Mouse (Mus musculus) forebrain, embryonic 16.5 days (tissue): Measurements from ENCODE around the gene Arap1. TPM values are rescaled to one million over a fixed set of nuclear protein-coding genes. Genes with fewer than 3 reads are reported as not detected.

Source experiments
- ATAC-seq: fragments of 200-750 bp; cut with Nextera tagmentation; 2 replicates; pipeline ENCODE4 v1.8.0; 2017; ENCODE audit warnings: mild to moderate bottlenecking, moderate library complexity
- H3K27ac ChIP-seq: fragments of 300-500 bp; sonication (generic); 2 replicates; pipeline ENCODE4 v1.5.1; 2014; ENCODE audit warnings: low read length, control low read depth
- H3K27me3 ChIP-seq: fragments of 300-500 bp; sonication (generic); replicated peaks from 2 replicates; pipeline ENCODE4 v1.6.1; 2014; ENCODE audit warnings: low read length; ENCODE audit not compliant: control insufficient read depth, insufficient read depth
- H3K36me3 ChIP-seq: fragments of 300-500 bp; sonication (generic); 2 replicates; pipeline ENCODE4 v1.6.1; 2014; ENCODE audit not compliant: control insufficient read depth, insufficient read depth
- H3K4me1 ChIP-seq: fragments of 300-500 bp; sonication (generic); replicated peaks from 2 replicates; pipeline ENCODE4 v1.6.1; 2014; ENCODE audit warnings: low read length; ENCODE audit not compliant: control insufficient read depth, insufficient read depth
- H3K4me2 ChIP-seq: fragments of 300-500 bp; sonication (generic); 2 replicates; pipeline ENCODE4 v1.6.1; 2014; ENCODE audit warnings: mild to moderate bottlenecking, low read length, control low read depth
- H3K4me3 ChIP-seq: fragments of 300-500 bp; sonication (generic); replicated peaks from 2 replicates; pipeline ENCODE4 v1.5.1; 2014; ENCODE audit warnings: mild to moderate bottlenecking, low read length, control low read depth
- H3K9ac ChIP-seq: fragments of 300-500 bp; sonication (generic); replicated peaks from 2 replicates; pipeline ENCODE4 v1.6.1; 2014; ENCODE audit warnings: low read depth, low read length, control low read depth
- H3K9me3 ChIP-seq: fragments of 300-500 bp; sonication (generic); 2 replicates; pipeline ENCODE4 v1.6.1; 2016; ENCODE audit warnings: low read length; ENCODE audit not compliant: control insufficient read depth
- WGBS: fragments of 180-500 bp; shearing (Covaris S2); extraction: QIAGEN DNeasy Blood & Tissue Kit; methylation state at CpG from one replicate; pipeline ENCODE4 v1.1.7; 2014; 5-methylcytosine and 5-hydroxymethylcytosine counted together
- polyA plus RNA-seq: library from polyadenylated mRNA; unstranded; fragments of >200 nt; fragmentation: Nextera tagmentation; extraction: Ambion mirVana; gene quantifications from 2 replicates; pipeline ENCODE4 v1.2.1, GENCODE M21; 2015

Gene Arap1
- polyA plus RNA-seq, 1 experiment from 2014 or later: 8.8 TPM

- Histone ChIP-seq H3K4me2 (no peak overlapping the region), H3K4me1 (peaks cover 13% of the 10 kb centered on the region), H3K9me3 (no peaks in the 10 kb centered on the region), H3K27ac (no peak overlapping the region), H3K9ac (no peak overlapping the region), H3K4me3 (no peak overlapping the region), H3K36me3 (no peaks in the 10 kb centered on the region), H3K27me3 (no peaks in the 10 kb centered on the region)
- no peak for ATAC-seq
- 86% methylated on average over 4 of the region's 4 CpGs for WGBS
Measured at GRCm38 (mm10) chr7:101352404-101352803, 4.5 kb downstream of the Arap1 start.

- WGBS: 87% methylated on average over 5 of the region's 5 CpGs
Measured at GRCm38 (mm10) chr7:101354423-101354822, 6.6 kb downstream of the Arap1 start.

GRCm38 (mm10) chr7:101355551-101356100 is 7.8 kb downstream of the Arap1 start:
- H3K27ac ChIP-seq: no peak overlapping the region
- WGBS: 88% methylated on average over 6 of the region's 6 CpGs
- H3K9me3 ChIP-seq: no peaks in the 10 kb centered on the region
- no peaks in the 10 kb centered on the region for H3K36me3 ChIP-seq
- no peak overlapping the region for H3K9ac ChIP-seq
- H3K4me1 ChIP-seq: no peaks in the 10 kb centered on the region
- no peak overlapping the region for H3K4me3 ChIP-seq
- H3K27me3 ChIP-seq: no peaks in the 10 kb centered on the region
- no peak overlapping the region for H3K4me2 ChIP-seq
- ATAC-seq: no peak

More at GRCm38 (mm10) chr7:101354423-101354822, 6.6 kb downstream of the Arap1 start:
- no peak for ATAC-seq
- no peaks in the 10 kb centered on the region for H3K9me3 ChIP-seq
- H3K4me3 ChIP-seq: no peak overlapping the region
- no peak overlapping the region for H3K27ac ChIP-seq
- H3K9ac ChIP-seq: no peak overlapping the region
- no peak overlapping the region for H3K4me2 ChIP-seq
- H3K4me1 ChIP-seq: no peaks in the 10 kb centered on the region
- H3K27me3 ChIP-seq: no peaks in the 10 kb centered on the region
- H3K36me3 ChIP-seq: no peaks in the 10 kb centered on the region

- Histone ChIP-seq H3K27me3 (no peaks in the 10 kb centered on the region), H3K9ac (no peak overlapping the region), H3K36me3 (no peaks in the 10 kb centered on the region), H3K9me3 (no peaks in the 10 kb centered on the region), H3K27ac (no peak overlapping the region), H3K4me3 (no peak overlapping the region), H3K4me2 (no peak overlapping the region), H3K4me1 (no peaks in the 10 kb centered on the region)
- WGBS: 68% methylated on average over 3 of the region's 3 CpGs
- ATAC-seq: no peak
Measured at GRCm38 (mm10) chr7:101356868-101357267, 9.0 kb downstream of the Arap1 start.

GRCm38 (mm10) chr7:101360406-101360805 is 12.5 kb downstream of the Arap1 start:
- no peak overlapping the region for H3K9ac ChIP-seq
- WGBS: 74% methylated on average over 3 of the region's 3 CpGs
- H3K4me1 ChIP-seq: no peaks in the 10 kb centered on the region
- no peak overlapping the region for H3K4me3 ChIP-seq
- no peaks in the 10 kb centered on the region for H3K36me3 ChIP-seq
- ATAC-seq: no peak
- H3K27me3 ChIP-seq: no peaks in the 10 kb centered on the region
- no peak overlapping the region for H3K4me2 ChIP-seq
- H3K27ac ChIP-seq: no peak overlapping the region
- no peaks in the 10 kb centered on the region for H3K9me3 ChIP-seq

- no peak for ATAC-seq
- H3K9me3 ChIP-seq: no peaks in the 10 kb centered on the region
- no peak overlapping the region for H3K27ac ChIP-seq
Measured at GRCm38 (mm10) chr7:101361021-101361420, 13.2 kb downstream of the Arap1 start.

GRCm38 (mm10) chr7:101361767-101362166 is 13.9 kb downstream of the Arap1 start:
- Histone ChIP-seq H3K27ac (no peak overlapping the region), H3K9me3 (no peaks in the 10 kb centered on the region), H3K4me1 (no peaks in the 10 kb centered on the region), H3K27me3 (no peaks in the 10 kb centered on the region), H3K4me3 (no peak overlapping the region), H3K4me2 (no peak overlapping the region), H3K9ac (no peak overlapping the region), H3K36me3 (no peaks in the 10 kb centered on the region)
- 65% methylated on average over 4 of the region's 4 CpGs for WGBS
- no peak for ATAC-seq

More at GRCm38 (mm10) chr7:101361021-101361420, 13.2 kb downstream of the Arap1 start:
- H3K4me2 ChIP-seq: no peak overlapping the region
- H3K36me3 ChIP-seq: no peaks in the 10 kb centered on the region
- WGBS: 70% methylated on average over 4 of the region's 4 CpGs
- no peak overlapping the region for H3K4me3 ChIP-seq
- H3K27me3 ChIP-seq: no peaks in the 10 kb centered on the region
- no peaks in the 10 kb centered on the region for H3K4me1 ChIP-seq
- no peak overlapping the region for H3K9ac ChIP-seq

GRCm38 (mm10) chr7:101362791-101363191 is 14.9 kb downstream of the Arap1 start:
- no peak for ATAC-seq
- no peaks in the 10 kb centered on the region for H3K9me3 ChIP-seq
- 69% methylated on average over 5 of the region's 5 CpGs for WGBS

GRCm38 (mm10) chr7:101363914-101364313 is 16.0 kb downstream of the Arap1 start:
- Histone ChIP-seq H3K4me1 (no peaks in the 10 kb centered on the region), H3K27me3 (no peaks in the 10 kb centered on the region), H3K36me3 (no peaks in the 10 kb centered on the region), H3K9ac (no peak overlapping the region), H3K4me2 (no peak overlapping the region), H3K9me3 (no peaks in the 10 kb centered on the region), H3K27ac (no peak overlapping the region), H3K4me3 (no peak overlapping the region)
- no peak for ATAC-seq
- WGBS: 79% methylated on average over 5 of the region's 5 CpGs

More at GRCm38 (mm10) chr7:101362791-101363191, 14.9 kb downstream of the Arap1 start:
- Histone ChIP-seq H3K36me3 (no peaks in the 10 kb centered on the region), H3K9ac (no peak overlapping the region), H3K4me2 (no peak overlapping the region), H3K4me3 (no peak overlapping the region), H3K27me3 (no peaks in the 10 kb centered on the region), H3K27ac (no peak overlapping the region), H3K4me1 (no peaks in the 10 kb centered on the region)
